Mouse (Mus musculus) thymus, adult 2 months (tissue): ENCODE results near the gene Ambra1.

Experiments used
- CTCF ChIP-seq: fragments of 200-500 bp; IDR thresholded peaks from 2 replicates; pipeline ENCODE4 v1.5.1; 2012; ENCODE audit warnings: mild to moderate bottlenecking, control low read depth, low read length, moderate library complexity, borderline replicate concordance; ENCODE audit not compliant: control insufficient read depth, poor library complexity, insufficient read depth; ENCODE audit errors: extremely low read depth
- POLR2A ChIP-seq: fragments of 200-500 bp; IDR thresholded peaks from 2 replicates; pipeline ENCODE4 v1.6.1; 2012; ENCODE audit warnings: mild to moderate bottlenecking, low read length, control low read depth, moderate library complexity; ENCODE audit not compliant: control insufficient read depth, poor library complexity, insufficient read depth; ENCODE audit errors: extremely low read depth

GRCm38 (mm10) chr2:91729971-91730821 lies at the start of gene Ambra1:
- TF ChIP-seq POLR2A = peak; percentile 34; the same call in 1 of the 2 replicates
- TF ChIP-seq CTCF = 0 out of 2 replicates have a peak, but pooled peaks have one; percentile 26
